Mouse (Mus musculus) megakaryocyte-erythroid progenitor cell, adult 5 weeks (primary cell): ENCODE data around the gene Pcdh8. TPM values are rescaled to one million over a fixed set of nuclear protein-coding genes. Genes with fewer than 3 reads are reported as not detected.

Source experiments
- polyA plus RNA-seq: library from polyadenylated mRNA; stranded (reverse); fragments of >175 nt; gene quantifications from 2 replicates; pipeline ENCODE4 v1.2.3, GENCODE M21; 2012

Pcdh8 gene
- 0.16 and 0.29 TPM in 2 replicates for polyA plus RNA-seq

DNA sequence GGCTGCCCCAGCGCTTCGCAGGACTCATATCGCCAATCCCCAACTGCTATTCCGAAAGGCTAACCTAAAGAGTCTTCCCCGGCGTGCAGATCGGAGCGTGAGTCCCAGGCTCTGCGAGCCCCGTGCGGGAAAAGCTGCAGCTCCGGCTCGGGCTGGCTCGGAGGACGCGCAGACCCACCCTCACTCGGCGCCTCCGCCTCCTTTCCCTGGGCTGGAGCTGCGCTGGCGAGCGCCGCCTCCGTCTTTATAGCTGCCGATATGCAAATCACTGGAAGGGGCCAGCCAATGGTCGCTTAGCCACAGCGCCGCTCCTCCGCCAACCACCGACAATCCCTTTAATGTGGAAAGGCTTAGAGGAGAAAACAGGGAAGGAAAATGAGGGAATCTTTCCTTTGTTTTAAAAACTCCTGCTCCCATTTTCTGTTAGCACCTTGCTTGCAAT, at the start of gene Pcdh8:
Gene Pcdh8 (minus strand): TSS at position 219 of the 442 bp plus-strand sequence.

Other genes with a start within 250 kb of the Pcdh8 start
- 2.8 TPM in 2 replicates for gene Sugt1, start 183.6 kb downstream of the Pcdh8 start, polyA plus RNA-seq
- not detected in 2 replicates for gene Cnmd, start 109.1 kb downstream of the Pcdh8 start, polyA plus RNA-seq
- 0.26 TPM in 2 replicates for gene Olfm4, start 212.8 kb upstream of the Pcdh8 start, polyA plus RNA-seq